29 mouse cellular contexts compared by ENCODE assay signal in the genomic region with DNA sequence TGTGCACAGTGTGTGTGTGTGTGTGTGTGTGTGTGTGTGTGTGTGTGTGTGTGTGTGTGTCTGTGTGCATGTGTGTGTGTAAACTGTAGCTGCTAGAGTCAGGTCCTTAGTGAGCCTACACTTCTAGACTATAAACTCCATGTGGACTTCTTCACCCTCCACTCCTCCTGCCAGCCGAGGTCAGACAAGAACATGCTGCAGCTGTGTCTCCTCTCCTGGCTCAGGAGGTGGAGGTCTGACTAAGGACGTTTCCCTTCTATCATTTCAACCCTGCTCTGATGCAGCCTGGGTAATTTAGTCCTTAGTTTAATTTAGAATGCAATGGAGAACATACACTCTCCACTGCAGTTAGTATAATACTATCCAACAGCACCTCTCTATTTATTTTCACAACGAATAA.
"Had no signal": no experiment of that assay in that cellular context is flagged by ENCODE, and none has a peak within 500 bp of the region (broad histone marks: within the 10 kb centered on the region; RNA-seq: fewer than 3 reads in every experiment).

No protein-coding gene starts in this region.

- H3K27ac ChIP-seq: embryonic facial prominence, embryonic 10.5 days; embryonic facial prominence, embryonic 12.5 days; embryonic facial prominence, embryonic 13.5 days; embryonic facial prominence, embryonic 15.5 days; forebrain, embryonic 10.5 days; forebrain, embryonic 12.5 days; forebrain, embryonic 13.5 days; forebrain, embryonic 15.5 days; gastrocnemius, adult 2 months; heart, adult 2 months had no signal

- H3K9me3 ChIP-seq: embryonic facial prominence, embryonic 10.5 days; embryonic facial prominence, embryonic 12.5 days; embryonic facial prominence, embryonic 13.5 days; embryonic facial prominence, embryonic 15.5 days; forebrain, embryonic 10.5 days; forebrain, embryonic 12.5 days; forebrain, embryonic 13.5 days; forebrain, embryonic 15.5 days had no signal

- H3K27me3 ChIP-seq: embryonic facial prominence, embryonic 12.5 days; embryonic facial prominence, embryonic 13.5 days; embryonic facial prominence, embryonic 15.5 days; forebrain, embryonic 12.5 days; forebrain, embryonic 13.5 days; forebrain, embryonic 15.5 days had no signal

- ATAC-seq: forebrain, embryonic 13.5 days; forebrain, embryonic 14.5 days; forebrain, embryonic 15.5 days; forebrain, embryonic 16.5 days; forebrain, postnatal 0 days had no signal

- H3K4me2 ChIP-seq: embryonic facial prominence, embryonic 12.5 days; embryonic facial prominence, embryonic 13.5 days; embryonic facial prominence, embryonic 15.5 days; forebrain, embryonic 12.5 days; forebrain, embryonic 13.5 days; forebrain, embryonic 15.5 days had no signal

- DNase-seq: cerebellum, adult 2 months; cerebellum, adult 8-10 months; cerebellum, adult 9-10 months; cerebellum, adult 9-11 months; cerebellum, postnatal 10 days; cerebellum, postnatal 14 days; cerebellum, postnatal 25 days; cerebellum, postnatal 36 days; embryo, embryonic 11 days; forebrain, postnatal 0 days; gastrocnemius, adult 2 months; gastrocnemius, postnatal 10 days; gastrocnemius, postnatal 14 days; gastrocnemius, postnatal 25 days; gastrocnemius, postnatal 36 days; heart, adult 11 months; heart, adult 18-20 months; heart, adult 2 months had no signal

- H3K36me3 ChIP-seq: embryonic facial prominence, embryonic 10.5 days; embryonic facial prominence, embryonic 12.5 days; embryonic facial prominence, embryonic 13.5 days; embryonic facial prominence, embryonic 15.5 days; forebrain, embryonic 10.5 days; forebrain, embryonic 12.5 days; forebrain, embryonic 15.5 days had no signal

- H3K4me3 ChIP-seq: embryonic facial prominence, embryonic 10.5 days; embryonic facial prominence, embryonic 12.5 days; embryonic facial prominence, embryonic 13.5 days; embryonic facial prominence, embryonic 15.5 days; erythroblast, embryonic 14.5 days; forebrain, embryonic 10.5 days; forebrain, embryonic 12.5 days; forebrain, embryonic 13.5 days; forebrain, embryonic 15.5 days; gastrocnemius, adult 2 months; heart, adult 2 months had no signal

- H3K9ac ChIP-seq: embryonic facial prominence, embryonic 12.5 days; embryonic facial prominence, embryonic 13.5 days; embryonic facial prominence, embryonic 15.5 days; forebrain, embryonic 12.5 days; forebrain, embryonic 13.5 days; forebrain, embryonic 15.5 days; forebrain, postnatal 0 days had no signal

- H3K4me1 ChIP-seq: embryonic facial prominence, embryonic 10.5 days; embryonic facial prominence, embryonic 12.5 days; embryonic facial prominence, embryonic 13.5 days; embryonic facial prominence, embryonic 15.5 days; forebrain, embryonic 10.5 days; forebrain, embryonic 12.5 days; forebrain, embryonic 15.5 days had no signal
